Mouse (Mus musculus): ENCODE data around the gene Ube2ql1.

DNA sequence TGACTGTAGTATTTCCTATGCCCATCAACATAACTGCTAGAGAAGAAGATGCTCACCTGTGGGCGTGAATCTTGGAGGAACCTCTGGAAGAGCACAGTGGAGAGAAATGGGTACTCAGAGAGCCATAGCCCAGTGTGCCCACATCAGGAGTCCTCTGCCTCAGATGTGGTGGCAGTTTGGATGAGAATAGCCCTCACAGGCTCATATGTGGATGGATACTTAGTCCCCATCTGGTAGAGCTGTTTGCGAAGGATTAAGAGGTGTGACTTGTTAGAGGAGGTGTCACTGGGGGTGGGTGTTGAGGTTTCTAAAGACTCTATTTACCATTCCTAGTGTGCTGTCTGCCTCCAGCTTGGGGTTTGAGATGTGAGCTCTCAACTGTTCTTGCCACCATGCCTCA, 13.2 kb upstream of the Ube2ql1 start:
- no peak for TF ChIP-seq GATA1 (IDR thresholded peaks at IDR 0.05; ENCODE audit: borderline replicate concordance, low read length)
- TF ChIP-seq FLI1 (IDR thresholded peaks at IDR 0.05; ENCODE audit: low read length), result no peak
